Mouse (Mus musculus): ENCODE measurements around the gene Dtnb. TPM values are rescaled to one million over a fixed set of nuclear protein-coding genes. Genes with fewer than 3 reads are reported as not detected.

The Dtnb gene
- polyA plus RNA-seq, 1 experiment, result 53.8 TPM

DNA sequence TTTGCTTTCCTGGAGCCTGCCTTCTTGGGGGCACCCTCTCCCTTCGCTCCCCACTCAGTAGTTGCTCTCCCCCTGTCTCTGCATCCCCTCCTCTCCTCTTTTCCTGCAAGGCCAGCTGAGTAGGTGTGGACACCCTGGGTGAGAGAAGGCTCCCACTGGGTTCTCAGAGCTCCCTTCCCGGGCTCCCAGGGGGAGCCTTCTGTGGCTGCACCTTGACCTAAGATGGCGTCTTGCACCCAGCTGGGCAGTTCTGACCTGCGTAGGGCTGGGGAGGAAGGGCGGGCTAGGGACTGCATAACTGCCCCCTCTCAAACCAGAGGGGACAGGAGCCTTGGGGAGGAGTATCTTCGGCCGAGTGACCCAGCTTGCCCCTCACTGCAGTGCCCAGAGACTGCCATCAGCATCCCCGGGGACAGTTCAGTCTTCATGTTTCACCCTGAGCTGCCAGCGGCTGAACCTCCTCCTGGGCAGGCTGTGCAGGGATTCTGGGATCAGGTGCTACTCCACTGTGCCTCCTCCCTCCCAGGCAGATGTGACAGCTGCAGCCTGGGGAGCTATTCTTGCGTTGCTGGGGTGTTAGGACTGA lies 236.3 kb downstream of the Dtnb start:
- peaks cover 18% of the 10 kb centered on the region for H3K27me3 ChIP-seq (replicated peaks)
- peak overlapping the region; percentile 94 for H3K4me3 ChIP-seq (replicated peaks)
- TF ChIP-seq FLI1 (IDR thresholded peaks at IDR 0.05; ENCODE audit: low read length), result no peak
- no peak for TF ChIP-seq GATA1 (IDR thresholded peaks at IDR 0.05; ENCODE audit: borderline replicate concordance, low read length)
- peaks cover 20% of the 10 kb centered on the region for H3K36me3 ChIP-seq (replicated peaks; ENCODE audit: low read length)
- H3K9me3 ChIP-seq, result no peaks in the 10 kb centered on the region
- peaks cover 64% of the 10 kb centered on the region for H3K4me1 ChIP-seq

DNA sequence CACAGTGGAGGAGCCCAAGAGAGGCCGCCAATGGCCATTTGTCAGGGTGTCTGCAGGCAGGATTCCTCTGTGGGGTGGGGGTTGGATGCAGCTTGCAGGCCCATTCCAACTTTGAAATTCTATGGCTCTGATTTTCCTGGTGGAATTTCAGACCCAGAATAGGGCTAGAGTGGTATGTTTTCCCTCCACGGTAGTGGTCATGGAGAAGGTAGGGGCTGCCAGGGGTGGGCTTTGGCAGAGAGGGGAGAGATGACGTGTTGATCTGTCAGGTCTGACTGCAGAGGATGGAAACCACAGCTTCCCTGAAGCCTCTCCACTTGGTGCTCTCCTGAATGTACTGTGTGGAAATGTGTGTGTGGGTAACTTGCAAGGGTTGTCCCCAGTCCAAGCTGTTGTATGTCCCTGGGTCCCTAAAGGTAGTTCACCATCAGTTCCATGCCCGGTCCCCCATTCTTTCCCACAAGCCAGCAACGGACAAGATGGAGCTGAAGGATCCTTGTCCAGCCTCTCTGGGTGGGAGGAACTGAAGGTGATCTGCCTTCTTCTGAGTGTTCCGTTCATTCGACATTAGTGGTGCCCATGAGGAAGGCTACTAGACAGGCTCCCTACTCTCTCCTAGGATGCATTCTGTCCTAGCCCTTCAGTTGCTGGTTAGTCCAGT lies 237.5 kb downstream of the Dtnb start:
- H3K4me3 ChIP-seq (replicated peaks), result peak overlapping the region; percentile 38
- H3K9me3 ChIP-seq, result no peaks in the 10 kb centered on the region
- H3K4me1 ChIP-seq, result peaks cover 74% of the 10 kb centered on the region
- no peak for TF ChIP-seq GATA1 (IDR thresholded peaks at IDR 0.05; ENCODE audit: borderline replicate concordance, low read length)
- no peak for TF ChIP-seq FLI1 (IDR thresholded peaks at IDR 0.05; ENCODE audit: low read length)
- H3K36me3 ChIP-seq (replicated peaks; ENCODE audit: low read length), result peaks cover 29% of the 10 kb centered on the region
- H3K27me3 ChIP-seq (replicated peaks), result peaks cover 10% of the 10 kb centered on the region

DNA sequence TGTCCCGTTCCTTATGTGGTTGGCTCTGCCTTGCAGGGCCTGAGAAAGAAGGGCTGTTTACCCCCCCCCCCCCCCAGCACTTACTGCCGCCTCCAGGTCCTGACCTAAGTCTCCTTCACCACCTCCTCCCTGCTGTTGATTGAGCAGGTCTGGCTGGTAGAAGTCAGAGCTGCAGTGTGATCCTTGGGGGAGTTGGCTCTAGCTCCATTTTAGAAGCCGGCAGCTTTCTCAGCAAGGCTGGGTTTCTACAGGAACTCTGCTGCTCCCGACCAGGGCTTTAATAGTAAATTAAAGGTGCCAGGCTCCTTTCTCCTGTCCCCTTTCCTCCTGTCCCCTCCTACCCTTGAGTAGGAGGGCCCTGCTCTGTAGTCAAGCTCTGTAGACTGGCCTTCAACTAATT lies 238.3 kb downstream of the Dtnb start:
- TF ChIP-seq GATA1 (IDR thresholded peaks at IDR 0.05; ENCODE audit: borderline replicate concordance, low read length), result no peak
- no peak for TF ChIP-seq FLI1 (IDR thresholded peaks at IDR 0.05; ENCODE audit: low read length)
- Histone ChIP-seq H3K9me3 (no peaks in the 10 kb centered on the region), H3K4me3 (replicated peaks) (no peak overlapping the region), H3K4me1 (peaks cover 81% of the 10 kb centered on the region), H3K36me3 (replicated peaks; ENCODE audit: low read length) (peaks cover 37% of the 10 kb centered on the region), H3K27me3 (replicated peaks) (peaks cover 4% of the 10 kb centered on the region)

DNA sequence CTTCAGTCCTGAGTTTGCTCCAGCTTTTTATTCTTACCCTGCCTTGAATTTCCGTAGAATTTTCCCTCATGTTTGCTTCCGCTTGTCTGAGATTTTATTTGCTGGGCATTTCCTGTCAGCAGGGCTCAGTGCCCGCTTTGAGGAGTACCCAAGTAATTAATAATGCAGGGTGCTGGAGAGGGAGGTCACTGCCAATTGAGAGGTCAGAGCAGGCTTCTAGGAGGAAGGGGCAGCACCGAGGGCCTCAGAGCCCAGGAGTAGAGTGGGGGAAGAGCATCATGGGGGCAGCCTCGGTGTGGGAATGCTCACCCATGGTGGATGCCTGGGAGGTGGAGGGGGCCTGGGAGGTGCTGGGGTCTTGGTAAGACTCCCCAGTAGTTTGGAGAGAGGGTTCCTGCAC lies 239.4 kb downstream of the Dtnb start:
- H3K4me3 ChIP-seq (replicated peaks), result peak overlapping the region; percentile 82

DNA sequence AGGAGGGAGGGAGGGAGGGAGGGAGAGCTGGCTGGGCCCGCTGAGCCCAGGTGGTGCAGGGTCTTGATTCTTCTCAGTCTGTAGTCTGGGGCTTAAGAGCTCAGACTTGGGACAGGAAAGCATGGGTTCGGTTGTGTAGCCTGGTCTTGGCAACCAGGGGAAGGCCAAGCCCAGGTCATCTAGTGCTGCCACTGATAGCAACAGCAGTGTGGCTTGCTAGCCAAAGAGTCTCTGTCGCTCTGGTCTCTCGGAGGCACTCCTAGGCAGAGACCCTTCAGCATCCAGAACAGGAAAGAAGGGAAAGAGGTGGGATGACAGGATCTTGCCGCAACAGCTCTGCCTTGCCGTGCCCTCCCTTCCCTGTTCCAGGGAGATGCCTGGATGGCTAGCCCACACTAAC lies 240.1 kb downstream of the Dtnb start:
- H3K4me3 ChIP-seq (replicated peaks), result peak overlapping the region; percentile 80
- TF ChIP-seq FLI1 (IDR thresholded peaks at IDR 0.05; ENCODE audit: low read length) (no peak), GATA1 (IDR thresholded peaks at IDR 0.05; ENCODE audit: borderline replicate concordance, low read length) (no peak)
- no peaks in the 10 kb centered on the region for H3K9me3 ChIP-seq
- peaks cover 91% of the 10 kb centered on the region for H3K4me1 ChIP-seq
- no peaks in the 10 kb centered on the region for H3K27me3 ChIP-seq (replicated peaks)
- H3K36me3 ChIP-seq (replicated peaks; ENCODE audit: low read length), result peaks cover 53% of the 10 kb centered on the region

More for the DNA sequence above, 239.4 kb downstream of the Dtnb start:
- H3K36me3 ChIP-seq (replicated peaks; ENCODE audit: low read length), result peaks cover 47% of the 10 kb centered on the region
- TF ChIP-seq GATA1 (IDR thresholded peaks at IDR 0.05; ENCODE audit: borderline replicate concordance, low read length), result no peak
- TF ChIP-seq FLI1 (IDR thresholded peaks at IDR 0.05; ENCODE audit: low read length), result no peak
- H3K4me1 ChIP-seq, result peaks cover 85% of the 10 kb centered on the region
- H3K9me3 ChIP-seq, result no peaks in the 10 kb centered on the region
- H3K27me3 ChIP-seq (replicated peaks), result no peaks in the 10 kb centered on the region

DNA sequence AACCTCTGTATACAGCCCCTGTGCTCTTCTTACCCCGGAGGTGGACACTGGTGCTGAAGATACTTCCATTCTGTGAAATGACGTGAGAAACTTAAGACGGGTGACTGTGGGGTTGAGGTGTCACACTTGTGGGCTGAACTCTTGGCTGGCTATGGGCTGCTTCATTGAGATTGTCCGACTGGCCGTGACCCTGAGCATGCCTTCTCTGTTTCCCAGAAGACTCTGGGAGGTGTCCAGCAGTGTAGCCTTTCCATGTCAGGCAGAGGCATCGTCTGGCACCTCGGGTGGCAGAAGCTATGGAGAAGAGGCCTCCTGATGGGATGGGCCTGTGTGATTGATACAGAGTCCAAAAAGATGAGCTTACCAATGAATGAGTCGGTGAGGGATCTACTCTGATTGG lies 241.0 kb downstream of the Dtnb start:
- H3K4me3 ChIP-seq (replicated peaks), result no peak overlapping the region
- peaks cover 62% of the 10 kb centered on the region for H3K36me3 ChIP-seq (replicated peaks; ENCODE audit: low read length)
- TF ChIP-seq FLI1 (IDR thresholded peaks at IDR 0.05; ENCODE audit: low read length) (no peak), GATA1 (IDR thresholded peaks at IDR 0.05; ENCODE audit: borderline replicate concordance, low read length) (no peak)
- H3K9me3 ChIP-seq, result no peaks in the 10 kb centered on the region
- H3K27me3 ChIP-seq (replicated peaks), result no peaks in the 10 kb centered on the region
- peaks cover 96% of the 10 kb centered on the region for H3K4me1 ChIP-seq

DNA sequence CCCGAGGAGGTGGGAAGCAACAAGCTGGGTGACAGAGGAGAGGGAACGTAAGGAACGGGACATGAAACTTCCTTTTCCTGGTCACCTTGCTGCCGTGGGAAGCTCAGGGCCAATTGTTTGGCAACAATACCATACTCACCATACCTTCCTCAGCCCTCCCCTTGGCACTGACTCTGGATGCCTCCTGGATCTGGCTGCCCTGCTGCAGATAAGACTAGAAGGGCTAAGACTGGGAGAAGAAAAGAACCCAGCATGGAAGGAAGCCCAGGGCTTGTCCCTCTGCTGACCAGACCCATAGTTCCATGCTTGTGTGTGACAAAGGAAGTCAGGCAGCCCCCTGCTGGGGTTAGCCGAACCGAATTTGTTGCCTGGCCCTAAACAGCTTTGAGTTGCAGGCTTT lies 243.2 kb downstream of the Dtnb start:
- peaks cover 63% of the 10 kb centered on the region for H3K36me3 ChIP-seq (replicated peaks; ENCODE audit: low read length)
- no peak for TF ChIP-seq FLI1 (IDR thresholded peaks at IDR 0.05; ENCODE audit: low read length)
- TF ChIP-seq GATA1 (IDR thresholded peaks at IDR 0.05; ENCODE audit: borderline replicate concordance, low read length), result no peak
- no peaks in the 10 kb centered on the region for H3K9me3 ChIP-seq
- no peaks in the 10 kb centered on the region for H3K27me3 ChIP-seq (replicated peaks)
- no peak overlapping the region for H3K4me3 ChIP-seq (replicated peaks)
- H3K4me1 ChIP-seq, result peaks cover 94% of the 10 kb centered on the region

DNA sequence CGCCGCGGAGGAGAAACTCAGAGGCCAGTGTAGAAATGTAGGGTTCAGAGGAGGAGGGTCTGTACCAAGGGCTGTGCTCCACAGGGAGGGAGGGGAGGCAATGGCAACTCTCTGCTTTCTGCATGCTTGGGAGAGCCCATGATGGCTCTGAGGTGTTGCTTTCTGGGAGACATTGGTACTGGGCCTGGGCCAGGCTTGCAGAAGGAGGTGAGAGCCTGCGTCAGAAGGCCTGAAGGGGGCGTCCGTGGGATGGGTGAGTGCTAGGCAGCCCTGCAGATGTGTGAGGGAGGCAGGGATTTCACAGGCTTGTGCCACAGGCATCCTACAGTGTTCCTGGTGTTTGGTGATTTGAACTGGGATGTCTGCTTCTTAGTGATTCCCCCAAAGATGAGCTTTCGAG lies 244.9 kb downstream of the Dtnb start:
- no peaks in the 10 kb centered on the region for H3K27me3 ChIP-seq (replicated peaks)
- peaks cover 71% of the 10 kb centered on the region for H3K36me3 ChIP-seq (replicated peaks; ENCODE audit: low read length)
- H3K9me3 ChIP-seq, result no peaks in the 10 kb centered on the region
- no peak overlapping the region for H3K4me3 ChIP-seq (replicated peaks)
- TF ChIP-seq GATA1 (IDR thresholded peaks at IDR 0.05; ENCODE audit: borderline replicate concordance, low read length) (no peak), FLI1 (IDR thresholded peaks at IDR 0.05; ENCODE audit: low read length) (no peak)
- peaks cover 93% of the 10 kb centered on the region for H3K4me1 ChIP-seq

DNA sequence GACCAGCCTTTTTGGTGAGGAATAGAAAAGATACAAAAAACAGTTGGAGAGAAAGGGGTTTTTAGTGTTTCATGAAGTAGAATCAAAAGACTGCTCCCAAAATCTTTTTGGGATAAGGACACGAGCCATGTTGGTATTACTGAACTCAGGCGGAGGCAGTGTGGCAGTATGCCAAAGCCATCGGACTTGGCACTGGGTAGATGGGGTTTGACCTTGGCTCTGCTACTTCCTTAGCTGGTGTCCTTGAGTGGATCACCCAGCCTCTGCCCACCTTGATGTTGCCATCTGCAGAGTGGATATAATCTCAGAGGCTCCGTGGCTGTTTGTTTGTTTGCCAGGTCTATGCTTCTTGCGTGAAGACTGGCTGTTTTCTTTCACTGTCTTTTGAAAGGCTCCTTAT lies 245.4 kb downstream of the Dtnb start:
- no peak overlapping the region for H3K4me3 ChIP-seq (replicated peaks)
- TF ChIP-seq FLI1 (IDR thresholded peaks at IDR 0.05; ENCODE audit: low read length) (no peak), GATA1 (IDR thresholded peaks at IDR 0.05; ENCODE audit: borderline replicate concordance, low read length) (no peak)
- H3K4me1 ChIP-seq, result peaks cover 93% of the 10 kb centered on the region
- H3K9me3 ChIP-seq, result no peaks in the 10 kb centered on the region
- no peaks in the 10 kb centered on the region for H3K27me3 ChIP-seq (replicated peaks)
- peaks cover 67% of the 10 kb centered on the region for H3K36me3 ChIP-seq (replicated peaks; ENCODE audit: low read length)

DNA sequence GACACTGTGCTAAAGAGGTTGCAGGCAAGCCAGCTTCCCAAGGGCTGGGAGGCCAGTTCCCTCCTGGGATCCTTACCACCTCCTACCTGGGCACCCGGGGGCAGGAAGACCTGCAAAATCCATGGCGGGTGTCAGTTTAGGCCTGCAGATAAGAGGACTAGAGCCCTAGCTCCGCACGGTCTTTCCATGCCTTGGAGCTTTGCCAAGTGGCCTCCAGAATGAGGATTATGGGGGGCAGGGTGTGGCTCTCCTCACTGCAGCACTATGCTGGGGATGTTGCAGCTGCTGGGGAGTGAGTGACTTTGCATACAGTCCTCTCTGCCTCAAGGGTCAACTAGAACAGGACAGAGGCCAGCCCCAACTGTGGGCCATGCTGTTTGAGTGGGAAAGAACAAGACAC lies 247.7 kb downstream of the Dtnb start:
- H3K9me3 ChIP-seq, result no peaks in the 10 kb centered on the region
- no peaks in the 10 kb centered on the region for H3K27me3 ChIP-seq (replicated peaks)
- TF ChIP-seq GATA1 (IDR thresholded peaks at IDR 0.05; ENCODE audit: borderline replicate concordance, low read length) (no peak), FLI1 (IDR thresholded peaks at IDR 0.05; ENCODE audit: low read length) (no peak)
- no peak overlapping the region for H3K4me3 ChIP-seq (replicated peaks)
- H3K4me1 ChIP-seq, result peaks cover 95% of the 10 kb centered on the region
- H3K36me3 ChIP-seq (replicated peaks; ENCODE audit: low read length), result peaks cover 58% of the 10 kb centered on the region

All from megakaryocyte, embryonic 14.5 days (primary cell).